Mouse (Mus musculus): ENCODE data around the gene Gm20388. TPM values are rescaled to one million over a fixed set of nuclear protein-coding genes. Genes with fewer than 3 reads are reported as not detected.

Gm20388 gene
- polyA plus RNA-seq, 1 experiment from 2014 or later = 1.7 TPM

- 3% methylated on average over 13 of the region's 13 CpGs for WGBS
- Histone ChIP-seq H3K27ac (peak overlapping the region; percentile 80), H3K9me3 (no peaks in the 10 kb centered on the region), H3K36me3 (no peaks in the 10 kb centered on the region), H3K4me1 (replicated peaks) (peaks cover 57% of the 10 kb centered on the region), H3K27me3 (ENCODE audit: insufficient read depth, poor library complexity, severe bottlenecking) (peaks cover 51% of the 10 kb centered on the region), H3K4me3 (no peak overlapping the region)
- DNase-seq (ENCODE audit: low spot score) = peak; percentile 52
Observed at GRCm38 (mm10) chr8:121242671-121243070, 1332.0 kb downstream of the Gm20388 start.

- WGBS = 73% methylated on average over 7 of the region's 7 CpGs
- Histone ChIP-seq H3K36me3 (no peaks in the 10 kb centered on the region), H3K9me3 (no peaks in the 10 kb centered on the region), H3K4me1 (replicated peaks) (peaks cover 58% of the 10 kb centered on the region), H3K4me3 (no peak overlapping the region), H3K27me3 (ENCODE audit: insufficient read depth, poor library complexity, severe bottlenecking) (peaks cover 75% of the 10 kb centered on the region), H3K27ac (no peak overlapping the region)
- DNase-seq (ENCODE audit: low spot score) = no peak
Observed at GRCm38 (mm10) chr8:121248823-121249222, 1338.2 kb downstream of the Gm20388 start.

- 93% methylated on average over 1 of the region's 1 CpGs for whole genome bisulfite sequencing
Observed at GRCm38 (mm10) chr8:121249433-121249832, 1338.8 kb downstream of the Gm20388 start.

GRCm38 (mm10) chr8:121251089-121251488 lies 1340.4 kb downstream of the Gm20388 start:
- Histone ChIP-seq H3K4me3 (no peak overlapping the region), H3K9me3 (no peaks in the 10 kb centered on the region), H3K27me3 (ENCODE audit: insufficient read depth, poor library complexity, severe bottlenecking) (peaks cover 87% of the 10 kb centered on the region), H3K4me1 (replicated peaks) (peaks cover 63% of the 10 kb centered on the region), H3K27ac (no peak overlapping the region), H3K36me3 (no peaks in the 10 kb centered on the region)
- DNase-seq (ENCODE audit: low spot score) = no peak
- WGBS = 31% methylated on average over 11 of the region's 11 CpGs

More at GRCm38 (mm10) chr8:121249433-121249832, 1338.8 kb downstream of the Gm20388 start:
- Histone ChIP-seq H3K27ac (no peak overlapping the region), H3K4me3 (no peak overlapping the region), H3K36me3 (no peaks in the 10 kb centered on the region), H3K27me3 (ENCODE audit: insufficient read depth, poor library complexity, severe bottlenecking) (peaks cover 76% of the 10 kb centered on the region), H3K9me3 (no peaks in the 10 kb centered on the region), H3K4me1 (replicated peaks) (peaks cover 52% of the 10 kb centered on the region)
- no peak for DNase-seq (ENCODE audit: low spot score)

GRCm38 (mm10) chr8:121255727-121256265 lies 1345.2 kb downstream of the Gm20388 start:
- H3K27me3 ChIP-seq (ENCODE audit: insufficient read depth, poor library complexity, severe bottlenecking) = peaks cover 82% of the 10 kb centered on the region
- no peak for DNase-seq (ENCODE audit: low spot score)
- H3K9me3 ChIP-seq = no peaks in the 10 kb centered on the region
- peak overlapping the region; percentile 17; the same call in 1 of the 2 replicates for H3K27ac ChIP-seq
- H3K4me1 ChIP-seq (replicated peaks) = peaks cover 67% of the 10 kb centered on the region
- 30% methylated on average over 14 of the region's 14 CpGs for WGBS
- H3K4me3 ChIP-seq = no peak overlapping the region
- H3K36me3 ChIP-seq = no peaks in the 10 kb centered on the region

GRCm38 (mm10) chr8:121258126-121258792 lies 1347.6 kb downstream of the Gm20388 start:
- H3K36me3 ChIP-seq = no peaks in the 10 kb centered on the region
- no peak for DNase-seq (ENCODE audit: low spot score)
- peaks cover 59% of the 10 kb centered on the region for H3K27me3 ChIP-seq (ENCODE audit: insufficient read depth, poor library complexity, severe bottlenecking)
- no peaks in the 10 kb centered on the region for H3K9me3 ChIP-seq
- 49% methylated on average over 21 of the region's 21 CpGs for WGBS
- H3K4me1 ChIP-seq (replicated peaks) = peaks cover 54% of the 10 kb centered on the region
- no peak overlapping the region for H3K4me3 ChIP-seq
- peak overlapping the region; percentile 69 for H3K27ac ChIP-seq

DNA sequence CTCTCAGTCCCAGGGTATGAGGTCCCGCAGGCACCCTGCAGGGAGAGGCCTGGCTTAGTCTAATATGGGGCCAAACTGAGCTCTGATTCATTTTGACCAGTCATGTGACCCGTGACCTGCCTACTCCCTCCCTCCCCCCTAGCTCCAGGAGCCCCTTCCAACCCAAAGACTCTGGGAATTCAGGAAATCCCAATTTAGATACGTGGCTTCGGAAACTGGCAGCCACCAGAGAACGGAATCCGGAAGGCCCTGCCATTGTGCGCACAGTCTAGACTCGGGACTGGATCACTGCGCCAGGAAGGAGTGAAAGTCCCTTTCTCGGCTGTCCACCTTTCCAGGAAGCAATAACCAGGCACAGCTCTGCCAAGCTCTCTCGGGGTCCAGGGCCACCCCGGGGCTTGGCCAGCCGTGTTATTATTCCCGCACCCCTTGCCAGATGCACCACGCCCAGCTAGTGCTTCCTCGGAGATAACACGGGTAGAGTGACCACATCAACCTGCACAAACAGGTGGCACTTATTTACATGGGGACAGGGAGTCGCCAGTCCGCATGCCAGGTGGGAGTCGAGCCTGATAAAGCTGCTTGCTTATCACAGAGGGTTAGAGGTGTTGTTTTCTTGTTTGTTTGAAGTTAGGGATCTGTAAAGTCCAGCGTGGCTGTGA lies 1352.2 kb downstream of the Gm20388 start:
- Histone ChIP-seq H3K4me3 (no peak overlapping the region), H3K9me3 (no peaks in the 10 kb centered on the region), H3K27me3 (ENCODE audit: insufficient read depth, poor library complexity, severe bottlenecking) (peaks cover 16% of the 10 kb centered on the region), H3K36me3 (no peaks in the 10 kb centered on the region), H3K27ac (peak overlapping the region; percentile 35; the same call in 1 of the 2 replicates), H3K4me1 (replicated peaks) (peaks cover 54% of the 10 kb centered on the region)
- no peak for DNase-seq (ENCODE audit: low spot score)
- WGBS = 75% methylated on average over 21 of the region's 21 CpGs

GRCm38 (mm10) chr8:121263390-121263775 lies 1352.7 kb downstream of the Gm20388 start:
- peaks cover 11% of the 10 kb centered on the region for H3K27me3 ChIP-seq (ENCODE audit: insufficient read depth, poor library complexity, severe bottlenecking)
- H3K9me3 ChIP-seq = no peaks in the 10 kb centered on the region
- H3K4me1 ChIP-seq (replicated peaks) = peaks cover 49% of the 10 kb centered on the region
- DNase-seq (ENCODE audit: low spot score) = no peak
- H3K36me3 ChIP-seq = no peaks in the 10 kb centered on the region
- 64% methylated on average over 14 of the region's 14 CpGs for WGBS
- H3K4me3 ChIP-seq = no peak overlapping the region
- peak overlapping the region; percentile 35; the same call in 1 of the 2 replicates for H3K27ac ChIP-seq

- 0 out of 2 replicates have a peak overlapping the region, but pooled peaks have one; percentile 56 for H3K27ac ChIP-seq
- no peak overlapping the region for H3K4me3 ChIP-seq
- H3K27me3 ChIP-seq (ENCODE audit: insufficient read depth, poor library complexity, severe bottlenecking) = peaks cover 3% of the 10 kb centered on the region; the same call in 1 of the 2 replicates
- no peaks in the 10 kb centered on the region for H3K36me3 ChIP-seq
- WGBS = 81% methylated on average over 9 of the region's 9 CpGs
- no peak for DNase-seq (ENCODE audit: low spot score)
- H3K9me3 ChIP-seq = no peaks in the 10 kb centered on the region
- peaks cover 40% of the 10 kb centered on the region for H3K4me1 ChIP-seq (replicated peaks)
Observed at GRCm38 (mm10) chr8:121264260-121264659, 1353.6 kb downstream of the Gm20388 start.

DNA sequence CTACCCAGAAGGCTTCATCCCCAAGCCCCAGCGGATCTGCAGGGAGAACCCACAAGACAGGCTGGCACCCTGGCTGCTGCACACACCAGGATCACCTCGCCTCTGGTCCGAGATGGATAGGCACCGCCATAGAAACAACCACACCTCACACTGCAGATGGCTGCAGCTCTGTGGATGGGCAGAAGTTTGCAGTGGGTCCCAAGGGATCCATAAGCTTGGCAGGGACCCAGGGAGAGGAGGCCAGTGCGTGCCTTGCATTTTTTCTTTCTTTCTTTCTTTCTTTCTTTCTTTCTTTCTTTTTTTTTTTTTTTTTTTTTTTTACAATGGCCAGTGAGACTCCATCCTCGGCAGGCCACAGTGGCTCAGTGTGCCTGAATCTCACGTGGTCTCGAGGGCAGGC lies 1360.9 kb downstream of the Gm20388 start:
- no peak for DNase-seq (ENCODE audit: low spot score)
- Histone ChIP-seq H3K36me3 (no peaks in the 10 kb centered on the region), H3K27ac (no peak overlapping the region), H3K4me3 (no peak overlapping the region), H3K27me3 (ENCODE audit: insufficient read depth, poor library complexity, severe bottlenecking) (no peaks in the 10 kb centered on the region), H3K4me1 (replicated peaks) (peaks cover 33% of the 10 kb centered on the region), H3K9me3 (no peaks in the 10 kb centered on the region)
- 82% methylated on average over 8 of the region's 8 CpGs for WGBS

DNA sequence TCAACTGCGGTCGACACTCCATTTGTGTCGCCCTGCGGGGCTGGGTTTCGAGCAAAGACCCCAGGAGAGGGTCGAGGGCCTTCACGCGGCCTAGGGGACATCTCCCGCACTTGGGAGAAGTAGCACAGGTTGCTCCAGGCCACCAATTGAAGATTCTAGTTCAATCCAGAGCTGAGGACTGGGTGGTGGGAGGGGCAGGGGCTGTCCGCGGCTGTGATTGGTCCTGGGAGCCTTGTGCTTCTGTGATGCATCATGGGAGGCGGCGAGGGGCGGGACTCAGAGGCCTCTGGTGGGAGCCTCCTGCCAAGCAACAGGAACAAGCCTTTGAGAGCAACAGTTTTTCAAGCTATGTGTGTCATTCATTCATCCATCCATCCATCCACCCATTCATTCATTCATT lies 1362.6 kb downstream of the Gm20388 start:
- H3K4me1 ChIP-seq (replicated peaks) = peaks cover 29% of the 10 kb centered on the region
- WGBS = 53% methylated on average over 14 of the region's 14 CpGs
- DNase-seq (ENCODE audit: low spot score) = peak; percentile 53
- H3K27ac ChIP-seq = peak overlapping the region; percentile 69
- H3K4me3 ChIP-seq = peak overlapping the region; percentile 29
- H3K9me3 ChIP-seq = no peaks in the 10 kb centered on the region
- 0 out of 2 replicates have a peak, but pooled peaks cover 9% of the 10 kb centered on the region for H3K27me3 ChIP-seq (ENCODE audit: insufficient read depth, poor library complexity, severe bottlenecking)
- H3K36me3 ChIP-seq = no peaks in the 10 kb centered on the region

- H3K9me3 ChIP-seq = no peaks in the 10 kb centered on the region
- 0 out of 2 replicates have a peak overlapping the region, but pooled peaks have one; percentile 29 for H3K4me3 ChIP-seq
- no peaks in the 10 kb centered on the region for H3K36me3 ChIP-seq
- no peak for DNase-seq (ENCODE audit: low spot score)
- 84% methylated on average over 15 of the region's 15 CpGs for WGBS
- peak overlapping the region; percentile 40; the same call in 1 of the 2 replicates for H3K27ac ChIP-seq
- H3K4me1 ChIP-seq (replicated peaks) = peaks cover 32% of the 10 kb centered on the region
- H3K27me3 ChIP-seq (ENCODE audit: insufficient read depth, poor library complexity, severe bottlenecking) = peaks cover 10% of the 10 kb centered on the region; the same call in 1 of the 2 replicates
Observed at GRCm38 (mm10) chr8:121273620-121274019, 1363.0 kb downstream of the Gm20388 start.

- Histone ChIP-seq H3K4me1 (replicated peaks) (peaks cover 57% of the 10 kb centered on the region), H3K27me3 (ENCODE audit: insufficient read depth, poor library complexity, severe bottlenecking) (peaks cover 10% of the 10 kb centered on the region; the same call in 1 of the 2 replicates), H3K4me3 (no peak overlapping the region), H3K9me3 (no peaks in the 10 kb centered on the region), H3K27ac (peak overlapping the region; percentile 66), H3K36me3 (no peaks in the 10 kb centered on the region)
- peak; percentile 56 for DNase-seq (ENCODE audit: low spot score)
- 44% methylated on average over 9 of the region's 9 CpGs for WGBS
Observed at GRCm38 (mm10) chr8:121280414-121280813, 1369.8 kb downstream of the Gm20388 start.

Measured in hindbrain, embryonic 10.5 days (tissue).